Mouse (Mus musculus): ENCODE measurements around the gene Rangap1.

- no peak for TF ChIP-seq CTCF (IDR thresholded peaks at IDR 0.05; ENCODE audit: low read depth)
- no peak for TF ChIP-seq EP300 (IDR thresholded peaks at IDR 0.05; ENCODE audit: low read depth)
Measured at GRCm38 (mm10) chr15:81663697-81664561, 81.4 kb downstream of the Rangap1 start, which contains the start of gene L3mbtl2.
